28 mouse cellular contexts compared by ENCODE assay signal in genomic region chr15:92509372-92509771, GRCm38 (mm10).
DNase-seq lines count a peak whose midpoint lies in the region; ATAC-seq and TF ChIP-seq lines count a peak whose summit lies in the region.
"Had no signal": no experiment of that assay in that cellular context is flagged by ENCODE, and none has a peak within 500 bp of the region (broad histone marks: within the 10 kb centered on the region; RNA-seq: fewer than 3 reads in every experiment).

No protein-coding gene starts in this region.

- H3K9me3 ChIP-seq in heart, embryonic 11.5 days (replicated peaks; ENCODE audit: control insufficient read depth, low read length): no peaks in the 10 kb centered on the region
- no peaks in the 10 kb centered on the region for H3K9me3 ChIP-seq in lung, postnatal 0 days (ENCODE audit: low read length)
- H3K9me3 ChIP-seq: embryonic facial prominence, embryonic 10.5 days; embryonic facial prominence, embryonic 13.5 days; forebrain, embryonic 12.5 days; forebrain, embryonic 15.5 days; heart, embryonic 13.5 days; hindbrain, embryonic 12.5 days; hindbrain, embryonic 15.5 days had no signal

- 67% methylated on average over 8 of the region's 8 CpGs for WGBS in heart, embryonic 11.5 days (ENCODE audit: insufficient replicate concordance)
- 66% methylated on average over 8 of the region's 8 CpGs for WGBS in lung, adult 2 months
- 50% methylated on average over 8 of the region's 8 CpGs for WGBS in lung, postnatal 0 days

- no peak for TF ChIP-seq EP300 in lung, postnatal 0 days (IDR thresholded peaks at IDR 0.05)

- ATAC-seq in heart, embryonic 11.5 days (replicated peaks; ENCODE audit: insufficient number of reproducible peaks, low FRiP score, low TSS enrichment): no peak
- ATAC-seq in lung, postnatal 0 days: no peak
- ATAC-seq: forebrain, embryonic 15.5 days; intestine, postnatal 0 days; Patski had no signal

- no peak overlapping the region for H3K9ac ChIP-seq in heart, embryonic 11.5 days (ENCODE audit: low read depth, low read length)
- H3K9ac ChIP-seq in lung, postnatal 0 days (replicated peaks; ENCODE audit: low read depth): no peak overlapping the region
- H3K9ac ChIP-seq: embryonic facial prominence, embryonic 13.5 days; forebrain, embryonic 12.5 days; forebrain, embryonic 15.5 days; heart, embryonic 13.5 days; hindbrain, embryonic 12.5 days; hindbrain, embryonic 15.5 days had no signal

- TF ChIP-seq POLR2A in testis, adult 2 months (IDR thresholded peaks at IDR 0.05; ENCODE audit: control insufficient read depth, low read depth, low read length): no peak
- no peak for TF ChIP-seq POLR2A in lung, adult 2 months (IDR thresholded peaks at IDR 0.05; ENCODE audit: borderline replicate concordance, extremely low read depth, low read depth, low read length)

- H3K27ac ChIP-seq in heart, embryonic 11.5 days (ENCODE audit: low read depth, low read length): no peak overlapping the region
- H3K27ac ChIP-seq in testis, adult 2 months (ENCODE audit: control insufficient read depth, insufficient read depth, low read depth, low read length): no peak overlapping the region
- H3K27ac ChIP-seq in lung, postnatal 0 days (ENCODE audit: low read length): no peak overlapping the region
- H3K27ac ChIP-seq: embryonic facial prominence, embryonic 10.5 days; embryonic facial prominence, embryonic 13.5 days; forebrain, embryonic 12.5 days; forebrain, embryonic 15.5 days; heart, embryonic 13.5 days; hindbrain, embryonic 12.5 days; hindbrain, embryonic 15.5 days had no signal

- no peak overlapping the region for H3K4me2 ChIP-seq in heart, embryonic 11.5 days
- H3K4me2 ChIP-seq in lung, postnatal 0 days (replicated peaks; ENCODE audit: low read depth, low read length): no peak overlapping the region
- H3K4me2 ChIP-seq: embryonic facial prominence, embryonic 13.5 days; forebrain, embryonic 12.5 days; forebrain, embryonic 15.5 days; heart, embryonic 13.5 days; hindbrain, embryonic 12.5 days; hindbrain, embryonic 15.5 days had no signal

- H3K36me3 ChIP-seq in heart, embryonic 11.5 days (ENCODE audit: control insufficient read depth, insufficient read depth, low read length): no peaks in the 10 kb centered on the region
- no peaks in the 10 kb centered on the region for H3K36me3 ChIP-seq in testis, adult 2 months (ENCODE audit: control insufficient read depth, insufficient read depth, low read length)
- no peaks in the 10 kb centered on the region for H3K36me3 ChIP-seq in lung, postnatal 0 days (ENCODE audit: insufficient read depth, low read length)
- H3K36me3 ChIP-seq: embryonic facial prominence, embryonic 10.5 days; embryonic facial prominence, embryonic 13.5 days; forebrain, embryonic 12.5 days; forebrain, embryonic 15.5 days; G1E; heart, embryonic 13.5 days; hindbrain, embryonic 12.5 days; hindbrain, embryonic 15.5 days had no signal

- no peaks in the 10 kb centered on the region for H3K4me1 ChIP-seq in heart, embryonic 11.5 days (ENCODE audit: control insufficient read depth, insufficient read depth, low read length)
- H3K4me1 ChIP-seq in testis, adult 2 months (ENCODE audit: control insufficient read depth, insufficient read depth, low read length): peaks cover 6% of the 10 kb centered on the region
- H3K4me1 ChIP-seq in lung, adult 2 months (ENCODE audit: control insufficient read depth, insufficient read depth, low read length): no peaks in the 10 kb centered on the region
- no peaks in the 10 kb centered on the region for H3K4me1 ChIP-seq in lung, postnatal 0 days (ENCODE audit: insufficient read depth, low read depth, low read length)
- H3K4me1 ChIP-seq: embryonic facial prominence, embryonic 10.5 days; embryonic facial prominence, embryonic 13.5 days; forebrain, embryonic 12.5 days; forebrain, embryonic 15.5 days; heart, embryonic 13.5 days; hindbrain, embryonic 12.5 days; hindbrain, embryonic 15.5 days had no signal

- DNase-seq in heart, adult 18-20 months: peak; percentile 43 to 44
- DNase-seq in testis, postnatal 10 days (ENCODE audit: low spot score): no peak
- DNase-seq in heart, postnatal 14 days: peak; percentile 3 to 37
- DNase-seq in lung, adult 2 months: no peak
- no peak for DNase-seq in lung, postnatal 0 days (ENCODE audit: low spot score)
- DNase-seq: adrenal gland, postnatal 14 days; B cell, adult 2 months; cerebellum, adult 11 months; cerebellum, adult 8-10 months; cerebellum, postnatal 10 days; cerebellum, postnatal 36 days; embryo, embryonic 11 days; gastrocnemius, postnatal 25 days; kidney, adult 2 months had no signal

- intact Hi-C loops in heart, postnatal 14 days (cut with DNase I): no loop called here

- TF ChIP-seq CTCF in testis, adult 2 months (IDR thresholded peaks at IDR 0.05; ENCODE audit: control insufficient read depth, insufficient read depth, insufficient replicate concordance, low read depth, low read length): no peak
- TF ChIP-seq CTCF in lung, adult 2 months (IDR thresholded peaks at IDR 0.05; ENCODE audit: insufficient read depth, low read length): no peak
- TF ChIP-seq CTCF in lung, postnatal 0 days (IDR thresholded peaks at IDR 0.05): no peak

- no peaks in the 10 kb centered on the region for H3K27me3 ChIP-seq in heart, embryonic 11.5 days (ENCODE audit: control insufficient read depth, insufficient read depth, low read length)
- H3K27me3 ChIP-seq in testis, adult 2 months (ENCODE audit: control insufficient read depth, insufficient read depth, low read length): no peaks in the 10 kb centered on the region
- H3K27me3 ChIP-seq in lung, postnatal 0 days (replicated peaks; ENCODE audit: insufficient read depth, low read length): no peaks in the 10 kb centered on the region
- H3K27me3 ChIP-seq: CH12.LX; embryonic facial prominence, embryonic 13.5 days; forebrain, embryonic 15.5 days; heart, embryonic 13.5 days; hindbrain, embryonic 12.5 days; hindbrain, embryonic 15.5 days had no signal

- H3K4me3 ChIP-seq in heart, embryonic 11.5 days (ENCODE audit: low read depth, low read length): no peak overlapping the region
- H3K4me3 ChIP-seq in testis, adult 2 months (ENCODE audit: control insufficient read depth, low read depth, low read length): peak overlapping the region; percentile 41
- H3K4me3 ChIP-seq in lung, adult 2 months (replicated peaks; ENCODE audit: extremely low read depth, low read depth, low read length): no peak overlapping the region
- no peak overlapping the region for H3K4me3 ChIP-seq in lung, postnatal 0 days (ENCODE audit: low read depth, low read length)
- H3K4me3 ChIP-seq: embryonic facial prominence, embryonic 10.5 days; embryonic facial prominence, embryonic 13.5 days; erythroblast, embryonic 14.5 days; forebrain, embryonic 12.5 days; forebrain, embryonic 15.5 days; heart, embryonic 13.5 days; hindbrain, embryonic 12.5 days; hindbrain, embryonic 15.5 days had no signal

Comparison
In these comparisons a context has a peak if more than half of its experiments do, and no peak if none do; other contexts are left out.
1. DNase-seq: peak in heart, adult 18-20 months (2 of 2) and heart, postnatal 14 days (2 of 2); none in testis, postnatal 10 days (single experiment), lung, adult 2 months (single experiment) and lung, postnatal 0 days (single experiment).